Mouse (Mus musculus) cerebellum, postnatal 14 days (tissue): ENCODE measurements at regions not wholly inside any gene's neighbourhood (a gene's known extent, or its start where the extent isn't known, plus 50 kb on each side); places are given as distances from the start of the nearest gene placed in this dataset.

Experiments
- DNase-seq, 2 experiments: peaks; one replicate each; pipeline ENCODE4 v3.0.0; 2021; ENCODE audit warnings: mixed read lengths in 2 of 2

DNA sequence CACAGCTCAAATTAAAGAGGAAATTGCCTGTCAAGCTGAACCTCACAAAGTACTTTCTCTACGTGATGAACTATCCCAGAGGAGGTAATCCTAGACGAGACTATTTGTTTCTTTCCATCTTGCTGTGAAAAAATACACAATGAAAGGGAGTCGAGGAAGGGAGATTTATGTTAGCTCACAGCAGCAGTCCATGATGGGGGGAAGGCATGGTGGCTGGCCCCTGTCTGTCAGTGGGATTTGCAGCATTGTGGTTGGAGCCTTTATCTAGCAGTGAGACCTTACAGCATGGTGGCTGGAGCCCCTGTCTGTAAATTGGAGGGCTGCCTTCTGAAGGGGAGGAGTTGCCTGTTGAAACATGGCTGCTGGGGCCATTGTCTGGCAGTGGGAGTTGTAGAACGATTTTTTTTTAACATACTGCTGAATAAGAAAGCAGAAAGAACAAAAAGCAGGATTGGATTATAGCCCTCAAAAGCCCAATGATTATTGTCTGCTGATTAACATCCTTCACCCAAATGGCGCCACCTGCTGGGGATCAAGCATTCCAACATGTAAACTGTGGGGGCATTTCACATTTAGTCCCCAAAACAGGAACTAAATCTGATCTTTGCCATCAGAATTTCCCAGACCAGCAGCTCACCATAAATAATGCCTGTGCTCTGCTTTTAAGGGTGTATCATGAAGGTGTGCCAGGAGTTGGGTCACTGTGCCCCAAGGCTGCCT is 54.0 kb upstream of the Ripor2 start:
- DNase-seq = peak in 1 of 2 experiments; percentile 24
